Mouse (Mus musculus) intestine, embryonic 15.5 days (tissue): ENCODE measurements around the gene Fam49a. TPM values are rescaled to one million over a fixed set of nuclear protein-coding genes. Genes with fewer than 3 reads are reported as not detected.
A peak's percentile ranks its signal among the peaks of the same experiment; 100 is the strongest.
"Not testable (repeated sequence)": the region's sequence is repeated elsewhere in the genome, so short reads cannot be mapped to it uniquely, and the experiment has no call there.

Experiments used
- ATAC-seq: fragments of 200-750 bp; cut with Nextera tagmentation; 2 replicates; pipeline ENCODE4 v1.8.0; 2017; ENCODE audit warnings: moderate TSS enrichment, moderate library complexity
- H3K27ac ChIP-seq: fragments of 300-500 bp; sonication (generic); 2 replicates; pipeline ENCODE4 v1.5.1; 2015; ENCODE audit warnings: mild to moderate bottlenecking, inconsistent platforms
- H3K27me3 ChIP-seq: fragments of 300-500 bp; sonication (generic); replicated peaks from 2 replicates; pipeline ENCODE4 v1.6.1; 2015; ENCODE audit warnings: inconsistent platforms
- H3K36me3 ChIP-seq: fragments of 300-500 bp; sonication (generic); 2 replicates; pipeline ENCODE4 v1.6.1; 2015; ENCODE audit warnings: inconsistent platforms
- H3K4me1 ChIP-seq: fragments of 300-500 bp; sonication (generic); replicated peaks from 2 replicates; pipeline ENCODE4 v1.6.1; 2015; ENCODE audit warnings: inconsistent platforms
- H3K4me2 ChIP-seq: fragments of 300-500 bp; sonication (generic); replicated peaks from 2 replicates; pipeline ENCODE4 v1.6.1; 2015; ENCODE audit warnings: mild to moderate bottlenecking, inconsistent platforms
- H3K4me3 ChIP-seq: fragments of 300-500 bp; sonication (generic); replicated peaks from 2 replicates; pipeline ENCODE4 v1.5.1; 2015; ENCODE audit warnings: inconsistent platforms
- H3K9ac ChIP-seq: fragments of 300-500 bp; sonication (generic); 2 replicates; pipeline ENCODE4 v1.6.1; 2015; ENCODE audit warnings: inconsistent platforms
- H3K9me3 ChIP-seq: fragments of 300-500 bp; sonication (generic); 2 replicates; pipeline ENCODE4 v1.6.1; 2016; ENCODE audit warnings: inconsistent platforms
- WGBS: fragments of 180-500 bp; shearing (Covaris S2); methylation state at CpG from one replicate; pipeline ENCODE4 v1.1.7; 2015; 5-methylcytosine and 5-hydroxymethylcytosine counted together
- polyA plus RNA-seq: library from polyadenylated mRNA; unstranded; fragments of >200 nt; fragmentation: Nextera tagmentation; extraction: Ambion mirVana; gene quantifications from 2 replicates; pipeline ENCODE4 v1.2.1, GENCODE M21; 2015

Fam49a gene
- polyA plus RNA-seq, 1 experiment from 2014 or later: 9.5 TPM

- no peak for ATAC-seq
- Histone ChIP-seq H3K27ac (no peak overlapping the region), H3K27me3 (no peaks in the 10 kb centered on the region), H3K9me3 (no peaks in the 10 kb centered on the region), H3K4me1 (peaks cover 10% of the 10 kb centered on the region), H3K4me2 (no peak overlapping the region), H3K36me3 (no peaks in the 10 kb centered on the region), H3K9ac (no peak overlapping the region), H3K4me3 (no peak overlapping the region)
- 88% methylated on average over 3 of the region's 3 CpGs for WGBS
Measured at GRCm38 (mm10) chr12:12321111-12321510, 59.2 kb downstream of the Fam49a start.

DNA sequence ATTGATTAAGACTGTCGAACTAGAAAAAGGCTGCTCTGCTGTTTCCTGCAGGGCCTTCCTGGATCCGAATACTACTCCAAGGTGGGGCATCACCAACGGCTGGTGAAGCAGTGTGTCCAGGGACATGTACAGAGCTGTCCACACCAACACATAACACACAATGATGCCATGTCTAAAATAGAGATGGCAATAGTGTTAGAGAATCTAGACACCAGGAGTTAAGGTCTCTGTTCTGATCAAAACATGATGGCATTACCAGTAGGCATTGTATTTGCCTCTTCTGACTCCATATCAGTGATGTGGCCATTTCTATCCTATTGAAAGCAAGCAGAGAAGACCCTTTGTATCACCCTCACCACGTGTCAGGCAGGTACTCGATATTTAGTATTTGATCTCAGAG is 61.1 kb downstream of the Fam49a start:
- no peak overlapping the region for H3K4me3 ChIP-seq
- H3K36me3 ChIP-seq: no peaks in the 10 kb centered on the region
- H3K27ac ChIP-seq: no peak overlapping the region
- no peaks in the 10 kb centered on the region for H3K27me3 ChIP-seq
- H3K4me1 ChIP-seq: no peaks in the 10 kb centered on the region
- H3K9me3 ChIP-seq: no peaks in the 10 kb centered on the region
- 82% methylated on average over 5 of the region's 5 CpGs for WGBS
- H3K4me2 ChIP-seq: no peak overlapping the region
- no peak for ATAC-seq
- H3K9ac ChIP-seq: no peak overlapping the region

- WGBS: 10% methylated on average over 18 of the region's 18 CpGs
- Histone ChIP-seq H3K4me2 (peak overlapping the region; percentile 75), H3K9me3 (no peaks in the 10 kb centered on the region)
Measured at GRCm38 (mm10) chr12:12323616-12324223, 61.8 kb downstream of the Fam49a start.

GRCm38 (mm10) chr12:12324266-12324665 is 62.3 kb downstream of the Fam49a start:
- not testable (repeated sequence) for H3K4me3 ChIP-seq, H3K27me3 ChIP-seq, H3K9me3 ChIP-seq, H3K4me2 ChIP-seq, ATAC-seq, H3K36me3 ChIP-seq, H3K27ac ChIP-seq, H3K4me1 ChIP-seq
- peak overlapping the region; percentile 29; the same call in 1 of the 2 replicates for H3K9ac ChIP-seq
- whole genome bisulfite sequencing: 91% methylated on average over 21 of the region's 22 CpGs

More at GRCm38 (mm10) chr12:12323616-12324223, 61.8 kb downstream of the Fam49a start:
- Histone ChIP-seq H3K36me3 (no peaks in the 10 kb centered on the region), H3K27ac (peak overlapping the region; percentile 41; the same call in 1 of the 2 replicates), H3K4me1 (no peaks in the 10 kb centered on the region), H3K9ac (peak overlapping the region; percentile 29; the same call in 1 of the 2 replicates), H3K27me3 (no peaks in the 10 kb centered on the region), H3K4me3 (peak overlapping the region; percentile 26)
- peak; percentile 91 for ATAC-seq

DNA sequence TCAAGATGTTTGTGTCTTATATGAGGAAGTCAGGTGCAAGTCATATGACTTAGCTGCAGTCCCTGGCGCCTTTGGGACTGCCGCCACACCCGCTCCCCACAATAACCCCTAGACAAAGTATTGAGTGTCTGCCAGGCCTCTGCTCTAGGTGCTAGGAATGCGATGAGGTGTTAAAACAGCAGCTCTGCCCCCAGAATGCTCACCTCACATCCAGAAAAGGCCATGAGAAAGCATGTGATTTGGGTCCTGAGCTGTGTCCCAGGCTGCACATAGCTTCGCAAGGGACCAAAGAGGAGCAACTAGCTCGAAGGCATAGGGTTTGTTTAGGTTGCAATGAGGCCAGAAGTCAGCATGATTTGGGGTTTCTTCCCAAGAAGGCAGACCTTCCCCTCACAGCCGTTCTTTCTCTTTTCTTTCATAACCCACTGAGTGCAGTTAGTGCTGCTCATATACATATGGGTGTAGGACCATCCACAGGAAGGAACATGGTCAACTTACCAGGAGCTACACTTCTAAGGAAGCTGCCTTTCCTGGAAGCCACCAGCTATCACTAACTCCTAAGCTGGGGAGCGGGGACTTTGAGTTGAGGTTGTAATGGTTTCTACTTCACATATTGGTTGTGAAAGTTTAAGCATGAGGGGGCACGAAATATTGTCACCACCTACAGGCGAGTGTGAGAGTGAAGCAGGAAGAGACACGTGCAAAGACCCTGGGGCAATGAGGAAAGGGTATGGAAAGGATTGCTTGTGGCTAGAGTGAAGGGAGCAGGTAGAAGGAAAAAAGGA is 71.8 kb downstream of the Fam49a start:
- ATAC-seq: no peak
- no peaks in the 10 kb centered on the region for H3K36me3 ChIP-seq
- H3K4me3 ChIP-seq: no peak overlapping the region
- no peak overlapping the region for H3K4me2 ChIP-seq
- no peaks in the 10 kb centered on the region for H3K9me3 ChIP-seq
- H3K27ac ChIP-seq: no peak overlapping the region
- no peak overlapping the region for H3K9ac ChIP-seq
- no peaks in the 10 kb centered on the region for H3K4me1 ChIP-seq
- no peaks in the 10 kb centered on the region for H3K27me3 ChIP-seq
- WGBS: 94% methylated on average over 11 of the region's 11 CpGs

DNA sequence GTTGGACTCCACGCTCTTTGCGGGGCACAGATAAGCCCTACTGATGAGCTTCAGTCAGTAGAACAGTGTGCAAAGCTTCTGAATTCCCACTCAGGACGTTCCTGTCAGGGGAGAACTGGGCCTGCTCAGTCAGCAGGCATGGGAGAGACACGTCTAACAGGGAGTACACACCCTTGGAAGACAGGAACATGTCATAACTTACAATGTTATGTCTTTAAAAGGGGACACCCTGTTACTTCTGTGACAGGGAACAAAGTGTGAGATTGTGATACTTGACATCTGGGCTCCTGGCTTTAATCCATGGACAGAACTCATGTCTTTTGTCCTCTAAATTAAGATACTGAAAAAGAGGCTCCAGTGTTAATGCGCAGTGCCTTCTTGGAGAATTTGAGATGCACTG is 72.5 kb downstream of the Fam49a start:
- Histone ChIP-seq H3K27ac (no peak overlapping the region), H3K4me1 (no peaks in the 10 kb centered on the region), H3K36me3 (no peaks in the 10 kb centered on the region), H3K9ac (no peak overlapping the region), H3K9me3 (no peaks in the 10 kb centered on the region), H3K27me3 (no peaks in the 10 kb centered on the region), H3K4me3 (no peak overlapping the region), H3K4me2 (no peak overlapping the region)
- WGBS: 83% methylated on average over 5 of the region's 5 CpGs
- no peak for ATAC-seq

DNA sequence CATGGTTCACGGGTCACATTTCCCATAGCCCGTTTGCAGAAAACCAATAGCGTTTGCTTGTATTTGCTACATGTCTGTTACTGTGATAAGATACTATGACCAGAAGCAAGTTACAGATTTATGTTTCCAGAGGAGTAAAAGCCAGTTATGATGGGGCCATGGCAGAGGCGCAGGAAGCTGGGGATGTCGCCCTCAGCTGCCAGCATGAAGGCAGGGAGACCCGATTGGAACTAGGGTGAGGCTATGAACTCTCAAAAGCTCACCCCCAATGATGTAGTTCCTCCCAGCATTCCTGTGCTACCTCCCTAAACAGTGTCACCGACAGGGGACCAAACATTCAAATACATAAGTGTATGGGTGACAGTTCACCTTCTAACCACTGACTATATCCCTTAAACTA is 73.6 kb downstream of the Fam49a start:
- Histone ChIP-seq H3K27me3 (no peaks in the 10 kb centered on the region), H3K4me2 (no peak overlapping the region), H3K9me3 (no peaks in the 10 kb centered on the region), H3K36me3 (no peaks in the 10 kb centered on the region), H3K4me1 (no peaks in the 10 kb centered on the region), H3K4me3 (no peak overlapping the region), H3K27ac (no peak overlapping the region), H3K9ac (no peak overlapping the region)
- no peak for ATAC-seq
- 90% methylated on average over 7 of the region's 7 CpGs for WGBS

- no peaks in the 10 kb centered on the region for H3K27me3 ChIP-seq
- 89% methylated on average over 6 of the region's 6 CpGs for WGBS
- H3K36me3 ChIP-seq: no peaks in the 10 kb centered on the region
- no peak for ATAC-seq
- no peaks in the 10 kb centered on the region for H3K4me1 ChIP-seq
- H3K9ac ChIP-seq: no peak overlapping the region
- no peaks in the 10 kb centered on the region for H3K9me3 ChIP-seq
- no peak overlapping the region for H3K4me2 ChIP-seq
- no peak overlapping the region for H3K27ac ChIP-seq
- no peak overlapping the region for H3K4me3 ChIP-seq
Measured at GRCm38 (mm10) chr12:12337378-12337777, 75.4 kb downstream of the Fam49a start.

DNA sequence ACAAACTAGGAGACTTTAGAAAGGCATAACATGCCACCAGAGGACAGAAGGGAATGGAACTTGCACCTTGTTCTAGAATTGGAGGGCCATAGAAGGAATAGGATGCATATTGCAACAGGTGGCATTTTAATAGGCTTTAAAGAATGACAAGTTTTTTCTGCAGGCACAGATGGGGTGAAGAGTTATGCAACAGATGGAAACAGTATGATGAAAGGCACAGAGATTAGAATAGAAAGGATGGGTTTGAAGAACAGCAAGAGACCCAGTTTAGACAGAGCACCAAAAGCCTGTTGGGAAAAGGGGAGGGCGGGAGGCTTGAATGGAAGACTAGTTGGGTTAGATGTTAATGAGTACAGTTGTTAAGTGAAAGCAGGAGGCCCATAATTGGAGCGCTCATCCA is 81.4 kb downstream of the Fam49a start:
- Histone ChIP-seq H3K4me3 (no peak overlapping the region), H3K9ac (no peak overlapping the region), H3K4me1 (no peaks in the 10 kb centered on the region), H3K27me3 (no peaks in the 10 kb centered on the region), H3K36me3 (no peaks in the 10 kb centered on the region), H3K4me2 (no peak overlapping the region), H3K27ac (no peak overlapping the region), H3K9me3 (no peaks in the 10 kb centered on the region)
- no peak for ATAC-seq
- WGBS: 93% methylated on average over 2 of the region's 2 CpGs

GRCm38 (mm10) chr12:12348625-12349024 is 86.7 kb downstream of the Fam49a start:
- WGBS: 80% methylated on average over 2 of the region's 2 CpGs
- Histone ChIP-seq H3K4me1 (0 out of 2 replicates have a peak, but pooled peaks cover 2% of the 10 kb centered on the region), H3K9me3 (no peaks in the 10 kb centered on the region), H3K27me3 (no peaks in the 10 kb centered on the region), H3K27ac (no peak overlapping the region), H3K4me2 (no peak overlapping the region), H3K36me3 (no peaks in the 10 kb centered on the region), H3K4me3 (no peak overlapping the region), H3K9ac (no peak overlapping the region)
- ATAC-seq: no peak

DNA sequence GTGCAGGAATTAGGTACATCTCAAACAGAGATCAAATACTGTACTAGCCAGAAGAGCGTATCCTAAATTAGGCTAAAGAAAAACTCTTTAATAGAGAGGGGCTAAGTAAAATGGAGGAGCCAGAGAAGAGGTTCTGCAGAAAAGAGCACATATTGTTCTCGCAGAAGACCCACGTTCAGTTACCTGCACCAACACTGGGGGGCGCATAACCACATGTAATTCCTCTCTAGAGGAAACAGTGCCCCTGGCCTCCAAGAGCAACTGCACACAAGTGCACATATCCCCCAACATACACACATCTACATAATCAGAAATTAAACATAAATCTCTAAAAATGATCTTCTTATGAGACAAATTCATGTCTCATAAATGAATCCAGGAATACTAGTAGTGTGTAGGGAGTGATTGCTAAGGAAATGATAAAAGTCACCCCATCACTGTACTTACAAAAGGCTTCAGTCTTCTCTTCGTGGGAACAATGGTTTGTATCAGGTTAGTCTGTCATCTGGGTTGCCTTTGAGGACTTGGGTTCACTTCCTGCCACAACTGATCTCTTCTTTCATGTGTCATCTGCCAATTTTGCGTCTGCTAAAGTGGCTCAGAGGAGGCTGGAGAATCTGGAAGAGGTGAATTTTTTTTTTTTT is 87.8 kb downstream of the Fam49a start:
- ATAC-seq: no peak
- no peak overlapping the region for H3K27ac ChIP-seq
- H3K9me3 ChIP-seq: no peaks in the 10 kb centered on the region
- no peak overlapping the region for H3K9ac ChIP-seq
- 74% methylated on average over 6 of the region's 6 CpGs for WGBS
- no peaks in the 10 kb centered on the region for H3K36me3 ChIP-seq
- no peak overlapping the region for H3K4me3 ChIP-seq
- no peaks in the 10 kb centered on the region for H3K27me3 ChIP-seq
- H3K4me2 ChIP-seq: no peak overlapping the region
- 0 out of 2 replicates have a peak, but pooled peaks cover 8% of the 10 kb centered on the region for H3K4me1 ChIP-seq

DNA sequence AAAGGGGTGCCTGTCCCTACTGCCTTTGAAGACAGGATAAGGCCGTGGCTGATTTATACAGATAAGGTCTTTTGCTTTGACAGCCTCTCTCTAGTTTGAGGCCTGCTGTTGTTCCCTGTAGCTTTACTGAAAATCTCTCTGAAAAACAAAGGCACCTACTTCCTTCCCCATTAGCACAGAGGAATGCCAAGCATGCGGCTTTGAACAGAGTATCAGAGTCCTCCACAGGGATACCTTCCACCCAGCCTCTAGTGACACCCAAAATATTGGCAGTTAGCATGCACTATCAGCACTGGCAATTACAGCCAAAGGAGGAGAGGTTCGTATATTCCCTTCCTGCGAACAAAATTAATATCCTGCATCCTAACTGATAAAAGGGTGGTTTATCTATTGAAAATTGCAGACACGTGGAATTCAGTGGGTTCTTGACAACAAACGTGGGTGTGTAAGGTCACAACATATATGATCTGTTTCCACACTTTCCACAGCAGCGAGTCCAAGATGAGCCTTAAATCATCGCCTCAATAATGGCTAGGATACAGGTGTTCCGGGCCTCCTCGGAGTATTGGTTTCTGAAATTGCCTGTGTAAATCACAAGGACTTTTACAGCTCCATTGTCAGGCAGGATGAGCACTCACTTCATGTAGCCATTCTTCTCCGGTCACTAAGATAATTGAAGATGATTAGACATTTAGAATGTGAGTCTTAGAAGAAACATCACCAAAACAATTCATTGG is 90.0 kb downstream of the Fam49a start:
- H3K27me3 ChIP-seq: no peaks in the 10 kb centered on the region
- H3K36me3 ChIP-seq: no peaks in the 10 kb centered on the region
- 0 out of 2 replicates have a peak, but pooled peaks cover 8% of the 10 kb centered on the region for H3K4me1 ChIP-seq
- 53% methylated on average over 11 of the region's 11 CpGs for WGBS
- no peak overlapping the region for H3K27ac ChIP-seq
- no peaks in the 10 kb centered on the region for H3K9me3 ChIP-seq
- no peak overlapping the region for H3K9ac ChIP-seq
- ATAC-seq: no peak
- no peak overlapping the region for H3K4me2 ChIP-seq
- H3K4me3 ChIP-seq: no peak overlapping the region
